Mouse (Mus musculus) midbrain, embryonic 12.5 days (tissue): Measurements from ENCODE around the gene Calm3. TPM values are rescaled to one million over a fixed set of nuclear protein-coding genes. Genes with fewer than 3 reads are reported as not detected.

ENCODE experiments used
- ATAC-seq: fragments of 200-750 bp; cut with Nextera tagmentation; 2 replicates; pipeline ENCODE4 v1.8.0; 2017; ENCODE audit warnings: low read depth, moderate TSS enrichment, moderate library complexity; ENCODE audit not compliant: low FRiP score
- H3K27ac ChIP-seq: fragments of 300-500 bp; sonication (generic); replicated peaks from 2 replicates; pipeline ENCODE4 v1.5.1; 2016; ENCODE audit warnings: mild to moderate bottlenecking
- H3K27me3 ChIP-seq: fragments of 300-500 bp; sonication (generic); 2 replicates; pipeline ENCODE4 v1.6.1; 2016; ENCODE audit warnings: mild to moderate bottlenecking
- H3K36me3 ChIP-seq: fragments of 300-500 bp; sonication (generic); 2 replicates; pipeline ENCODE4 v1.6.1; 2016
- H3K4me1 ChIP-seq: fragments of 300-500 bp; sonication (generic); 2 replicates; pipeline ENCODE4 v1.6.1; 2016
- H3K4me2 ChIP-seq: fragments of 300-500 bp; sonication (generic); replicated peaks from 2 replicates; pipeline ENCODE4 v1.6.1; 2016; ENCODE audit warnings: mild to moderate bottlenecking, moderate library complexity
- H3K4me3 ChIP-seq: fragments of 300-500 bp; sonication (generic); 2 replicates; pipeline ENCODE4 v1.5.1; 2016; ENCODE audit warnings: mild to moderate bottlenecking
- H3K9ac ChIP-seq: fragments of 300-500 bp; sonication (generic); replicated peaks from 2 replicates; pipeline ENCODE4 v1.6.1; 2016; ENCODE audit warnings: mild to moderate bottlenecking, moderate library complexity
- H3K9me3 ChIP-seq: fragments of 300-500 bp; sonication (generic); 2 replicates; pipeline ENCODE4 v1.6.1; 2016; ENCODE audit warnings: mild to moderate bottlenecking
- WGBS: fragments of 180-500 bp; shearing (Covaris S2); methylation state at CpG from one replicate; pipeline ENCODE4 v1.1.7; 2016; 5-methylcytosine and 5-hydroxymethylcytosine counted together
- polyA plus RNA-seq: library from polyadenylated mRNA; unstranded; fragments of >200 nt; fragmentation: Nextera tagmentation; extraction: Ambion mirVana; gene quantifications from 2 replicates; pipeline ENCODE4 v1.2.1, GENCODE M21; 2016

The Calm3 gene
- polyA plus RNA-seq, 1 experiment from 2014 or later = 224 TPM

DNA sequence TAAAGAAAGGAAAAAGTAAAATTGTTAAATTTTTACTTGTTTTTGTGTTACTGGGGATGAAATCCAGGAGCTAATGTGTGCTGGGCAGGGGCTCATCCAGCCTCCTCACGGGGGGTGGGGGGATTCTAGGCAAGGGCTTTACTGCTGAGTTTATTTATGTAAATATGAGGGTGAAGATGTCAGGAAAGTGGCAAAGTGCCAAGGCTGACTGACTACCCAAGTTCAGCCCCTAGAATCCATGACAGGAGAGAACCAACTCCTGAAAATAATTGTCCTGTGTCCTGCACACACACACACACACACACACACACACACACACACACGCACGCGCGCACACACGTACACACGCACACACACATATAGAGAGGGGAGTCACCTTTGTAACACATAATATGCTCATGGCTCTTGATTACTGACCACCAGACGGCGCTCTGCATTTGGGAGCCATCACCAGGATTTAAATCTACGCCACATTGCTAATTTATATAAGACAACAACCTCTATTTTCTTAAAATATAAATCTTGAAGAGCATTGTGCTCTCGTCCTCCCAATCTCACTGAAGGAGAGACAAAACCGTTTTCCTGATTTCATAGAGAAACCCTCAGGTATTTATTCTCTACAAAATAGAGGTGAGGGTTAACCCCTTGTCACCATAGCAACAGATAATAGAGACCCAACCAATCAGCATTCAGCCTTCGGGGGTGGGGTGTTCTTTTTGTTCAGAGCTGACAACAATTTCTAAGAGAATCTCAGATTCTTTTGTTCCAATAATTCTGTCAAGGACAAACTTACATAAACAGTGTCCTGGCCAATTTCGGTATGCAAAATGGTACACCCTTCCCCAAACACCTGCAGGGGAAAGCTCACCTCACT, 9.0 kb upstream of the Calm3 start:
- Histone ChIP-seq H3K36me3 (no peaks in the 10 kb centered on the region), H3K27me3 (no peaks in the 10 kb centered on the region), H3K4me1 (peaks cover 16% of the 10 kb centered on the region), H3K4me2 (no peak overlapping the region), H3K4me3 (no peak overlapping the region), H3K9me3 (no peaks in the 10 kb centered on the region), H3K27ac (peak overlapping the region; percentile 54; the same call in 1 of the 2 replicates), H3K9ac (no peak overlapping the region)
- 39% methylated on average over 14 of the region's 14 CpGs for WGBS
- ATAC-seq = peak; percentile 39; the same call in 1 of the 2 replicates

DNA sequence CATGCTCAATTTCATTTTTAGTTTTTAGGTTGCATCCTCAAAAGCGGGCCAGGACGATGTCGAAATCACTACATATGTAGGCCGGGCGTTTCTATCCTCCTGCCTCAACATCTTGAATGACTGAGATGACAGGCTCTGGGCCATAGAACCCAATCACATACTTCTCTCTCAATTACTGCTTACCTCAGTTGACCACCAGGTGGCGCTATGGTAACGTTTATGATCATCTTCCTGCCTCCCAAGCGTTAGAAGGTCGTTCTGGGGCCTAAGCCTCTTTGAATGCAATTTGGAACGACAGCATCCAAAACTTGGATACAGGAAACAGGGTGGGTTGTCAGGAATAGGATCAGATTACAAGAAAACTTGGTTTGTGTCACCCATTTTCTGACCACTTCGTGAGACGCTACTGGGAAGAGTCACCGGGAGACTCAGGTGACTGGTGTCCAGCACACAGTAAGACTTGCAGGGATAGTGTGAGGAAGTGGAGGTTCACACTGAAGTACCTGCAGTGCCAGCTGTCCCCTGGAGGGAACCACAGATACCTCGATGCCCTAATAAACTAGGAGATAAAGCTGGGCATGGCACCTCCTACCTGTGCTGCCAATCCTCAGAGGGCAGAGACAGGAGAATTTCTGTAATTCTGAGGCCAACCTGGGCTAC, 8.2 kb upstream of the Calm3 start:
- Histone ChIP-seq H3K9ac (no peak overlapping the region), H3K27me3 (no peaks in the 10 kb centered on the region), H3K36me3 (no peaks in the 10 kb centered on the region), H3K4me3 (no peak overlapping the region), H3K27ac (no peak overlapping the region), H3K4me1 (peaks cover 16% of the 10 kb centered on the region), H3K4me2 (no peak overlapping the region), H3K9me3 (no peaks in the 10 kb centered on the region)
- WGBS = 19% methylated on average over 14 of the region's 14 CpGs
- ATAC-seq = peak; percentile 64

DNA sequence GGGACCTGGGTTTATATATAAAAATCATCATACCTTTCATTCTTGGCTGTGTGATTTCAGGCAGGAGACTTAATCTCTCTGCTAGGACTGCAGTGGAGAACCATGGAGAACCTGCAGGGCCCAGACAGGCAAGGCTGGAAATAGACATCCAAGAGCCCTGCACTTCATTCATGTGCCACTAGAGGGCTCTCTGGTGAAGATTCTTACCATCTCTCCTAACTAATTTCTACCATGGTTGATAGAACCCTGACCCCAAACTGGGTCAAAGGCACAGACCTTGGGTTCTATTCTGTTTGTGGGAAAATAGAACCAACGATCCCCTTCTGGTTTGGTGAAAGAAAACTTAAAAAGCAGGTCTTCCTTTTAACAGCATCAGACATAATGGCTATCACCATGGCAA, 6.9 kb upstream of the Calm3 start:
- no peaks in the 10 kb centered on the region for H3K27me3 ChIP-seq
- peaks cover 16% of the 10 kb centered on the region for H3K4me1 ChIP-seq
- no peaks in the 10 kb centered on the region for H3K9me3 ChIP-seq
- no peak overlapping the region for H3K4me2 ChIP-seq
- 3% methylated on average over 1 of the region's 1 CpGs for WGBS
- no peak overlapping the region for H3K27ac ChIP-seq
- no peak overlapping the region for H3K9ac ChIP-seq
- ATAC-seq = no peak
- H3K36me3 ChIP-seq = no peaks in the 10 kb centered on the region
- H3K4me3 ChIP-seq = no peak overlapping the region

DNA sequence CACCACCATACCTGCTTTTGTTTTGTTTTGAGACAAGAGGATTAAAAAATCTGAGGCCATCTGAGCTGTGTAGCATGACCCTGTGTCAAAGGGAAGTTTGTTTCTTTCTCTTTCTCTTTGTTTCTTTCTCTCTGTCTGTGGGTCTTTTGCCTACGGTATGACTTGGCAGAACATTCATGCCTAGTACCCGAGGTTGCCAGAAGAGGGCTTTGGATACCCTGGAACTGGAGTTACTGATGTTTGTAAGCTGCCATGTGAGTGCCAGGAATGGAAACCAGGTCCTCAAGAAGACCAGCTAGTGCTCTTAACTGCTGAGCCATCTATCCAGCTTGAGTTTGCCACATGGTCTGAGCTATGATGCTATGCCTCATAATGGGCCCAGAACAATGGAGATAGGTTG, 4.4 kb upstream of the Calm3 start:
- 49% methylated on average over 2 of the region's 2 CpGs for WGBS
- H3K36me3 ChIP-seq = no peaks in the 10 kb centered on the region
- no peaks in the 10 kb centered on the region for H3K27me3 ChIP-seq
- no peak overlapping the region for H3K4me3 ChIP-seq
- H3K4me2 ChIP-seq = no peak overlapping the region
- ATAC-seq = no peak
- H3K9ac ChIP-seq = no peak overlapping the region
- no peak overlapping the region for H3K27ac ChIP-seq
- peaks cover 12% of the 10 kb centered on the region for H3K4me1 ChIP-seq
- no peaks in the 10 kb centered on the region for H3K9me3 ChIP-seq

DNA sequence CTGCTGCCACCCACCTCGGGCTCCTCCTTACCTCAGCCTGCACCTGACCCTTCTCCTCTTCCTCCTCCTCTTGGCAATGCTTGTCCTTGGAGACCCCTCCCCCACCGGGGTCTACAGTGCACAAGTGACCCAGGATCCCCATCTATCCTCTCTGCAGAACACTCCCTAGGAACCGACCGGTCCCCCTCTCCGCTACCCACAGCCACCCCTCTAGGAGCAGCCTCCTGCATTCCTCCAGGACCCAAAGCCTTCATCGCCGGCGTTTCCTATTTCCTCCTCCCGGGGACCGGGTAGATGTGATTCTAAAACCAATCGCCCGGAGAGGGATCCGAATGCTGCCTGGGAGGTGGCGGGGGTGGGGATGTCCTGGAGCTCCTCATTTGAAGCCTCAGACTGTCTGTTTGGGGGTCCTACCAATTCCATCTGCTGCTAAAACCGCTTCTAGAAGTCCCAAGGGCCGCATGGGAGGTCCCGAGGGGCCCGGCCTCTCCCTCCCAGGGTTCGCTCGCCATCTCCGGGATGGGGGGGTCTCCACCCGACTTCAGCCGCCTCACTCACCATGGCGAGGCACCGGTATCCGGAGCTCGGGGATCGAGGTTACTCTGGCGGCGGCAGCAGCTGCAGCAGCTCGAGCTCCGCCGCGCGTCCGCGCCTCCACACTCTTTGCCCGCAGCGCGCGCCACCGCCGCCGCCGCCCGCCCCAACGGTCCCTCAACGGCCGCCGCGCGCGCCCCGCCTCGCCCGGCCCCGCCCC, 454 bp downstream of the Calm3 start:
- peak; percentile 8; the same call in 1 of the 2 replicates for ATAC-seq
- H3K27ac ChIP-seq = peak overlapping the region; percentile 94
- WGBS = under 1% methylated on average over 29 of the region's 57 CpGs
- peaks cover 42% of the 10 kb centered on the region for H3K4me1 ChIP-seq
- H3K27me3 ChIP-seq = no peaks in the 10 kb centered on the region
- H3K36me3 ChIP-seq = peaks cover 17% of the 10 kb centered on the region
- peak overlapping the region; percentile 83 for H3K4me2 ChIP-seq
- peak overlapping the region; percentile 90 for H3K4me3 ChIP-seq
- H3K9ac ChIP-seq = peak overlapping the region; percentile 99
- no peaks in the 10 kb centered on the region for H3K9me3 ChIP-seq

DNA sequence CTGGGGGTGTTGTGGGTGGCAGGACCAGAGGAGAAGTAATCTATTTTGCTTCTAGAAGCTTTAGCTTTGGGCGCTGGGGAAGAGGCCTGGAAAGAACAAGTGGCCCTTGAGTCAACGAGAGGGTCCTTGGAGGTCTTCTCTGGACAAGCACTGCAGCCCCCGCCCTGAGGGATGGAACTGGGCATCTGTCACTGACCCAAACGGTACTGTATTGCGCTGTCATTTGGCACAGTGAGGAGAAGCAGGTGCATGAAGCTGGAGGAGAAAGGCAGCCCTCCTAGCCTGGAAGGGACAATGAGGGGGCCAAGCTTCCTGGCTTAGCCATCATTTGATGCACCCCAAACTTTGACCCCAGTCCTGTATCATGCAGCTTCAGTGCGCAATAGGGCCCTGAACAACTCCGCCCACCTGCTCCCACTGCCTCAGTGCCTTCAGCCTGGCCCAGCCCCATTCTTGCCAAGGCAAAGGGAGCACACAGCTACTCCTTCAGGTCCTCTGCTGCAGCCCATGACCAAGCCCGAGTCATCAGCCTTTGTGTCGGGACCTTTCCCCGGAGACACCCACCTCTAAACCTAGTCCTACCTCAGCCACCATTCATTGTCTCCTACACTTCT, 1.4 kb downstream of the Calm3 start:
- peak overlapping the region; percentile 90 for H3K4me3 ChIP-seq
- WGBS = 46% methylated on average over 10 of the region's 10 CpGs
- H3K27ac ChIP-seq = peak overlapping the region; percentile 94
- peaks cover 27% of the 10 kb centered on the region for H3K36me3 ChIP-seq
- H3K4me1 ChIP-seq = peaks cover 43% of the 10 kb centered on the region
- no peak for ATAC-seq
- no peaks in the 10 kb centered on the region for H3K9me3 ChIP-seq
- H3K27me3 ChIP-seq = no peaks in the 10 kb centered on the region
- H3K4me2 ChIP-seq = peak overlapping the region; percentile 83
- H3K9ac ChIP-seq = peak overlapping the region; percentile 99

DNA sequence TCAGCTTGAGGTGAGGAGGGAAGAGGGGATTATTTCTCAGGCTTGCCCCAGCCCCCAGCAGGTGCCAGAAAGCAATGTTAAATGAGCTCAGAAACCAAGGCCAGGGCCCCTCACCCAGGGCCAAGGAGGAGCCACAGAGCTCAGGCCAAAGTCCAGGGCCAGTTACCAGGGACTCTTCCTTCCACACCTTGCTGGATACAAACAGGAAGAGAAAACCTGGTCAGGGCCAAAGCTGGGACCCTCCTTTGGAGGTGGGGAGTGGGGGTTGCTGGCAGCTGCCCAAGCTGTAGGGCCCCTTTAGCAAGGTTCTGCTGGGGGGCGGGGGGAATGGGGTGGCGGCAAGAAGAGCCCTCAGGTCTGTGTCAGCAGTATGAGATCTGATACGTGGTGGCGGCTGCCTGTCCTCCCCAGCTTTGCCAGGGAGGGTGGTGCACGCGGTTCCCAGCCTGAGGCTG, 2.0 kb downstream of the Calm3 start:
- Histone ChIP-seq H3K36me3 (peaks cover 33% of the 10 kb centered on the region), H3K4me3 (peak overlapping the region; percentile 90), H3K9ac (peak overlapping the region; percentile 99), H3K4me2 (peak overlapping the region; percentile 83), H3K9me3 (no peaks in the 10 kb centered on the region), H3K27ac (peak overlapping the region; percentile 94), H3K4me1 (peaks cover 43% of the 10 kb centered on the region), H3K27me3 (no peaks in the 10 kb centered on the region)
- 52% methylated on average over 6 of the region's 6 CpGs for WGBS
- ATAC-seq = no peak

DNA sequence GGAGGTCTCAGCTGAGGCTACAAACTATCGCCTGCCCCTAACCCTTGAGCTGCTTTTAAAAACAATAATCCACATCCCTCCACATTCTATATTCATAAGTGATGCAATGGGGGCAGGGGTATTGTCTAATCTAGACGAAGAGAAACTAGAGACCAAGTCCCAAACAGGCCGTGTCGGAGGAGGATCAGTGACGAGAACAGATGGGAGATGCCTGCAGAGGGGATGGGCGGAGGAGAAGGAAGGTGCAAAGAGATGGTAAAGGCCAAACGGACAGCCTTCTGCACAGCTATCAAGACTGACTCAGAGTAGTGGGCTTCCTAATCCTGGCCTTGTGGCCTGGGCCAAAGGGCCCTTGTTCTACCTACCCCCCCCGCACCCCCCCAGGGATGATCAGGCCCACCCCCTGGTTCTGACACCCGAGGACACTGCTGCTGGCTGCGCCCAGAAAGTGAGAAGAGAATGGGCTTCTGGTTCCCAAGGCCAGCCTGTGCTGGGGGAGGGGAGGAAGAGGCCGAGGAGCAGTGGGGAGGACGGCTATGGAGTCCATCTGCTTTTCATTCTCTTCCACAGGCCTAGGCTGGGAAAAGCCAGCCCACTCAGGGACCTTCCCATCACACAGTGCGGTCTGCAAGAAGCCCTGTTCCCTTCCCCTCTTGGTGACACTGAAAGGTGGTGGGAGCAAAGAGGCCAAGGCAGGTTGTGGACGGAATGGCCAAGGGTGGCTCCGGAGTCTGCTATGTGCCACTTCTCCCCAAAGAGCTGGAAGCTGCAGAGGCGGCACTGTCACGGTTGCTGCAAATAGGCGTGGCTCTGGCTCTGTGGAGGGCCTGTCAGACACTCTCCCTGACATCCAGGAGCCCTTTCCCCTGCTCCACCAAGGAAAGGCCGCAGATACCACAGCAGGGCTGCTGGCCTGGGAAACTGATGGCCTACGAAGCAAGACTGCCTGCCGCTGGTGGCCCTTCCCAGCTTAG, 2.8 kb downstream of the Calm3 start:
- H3K36me3 ChIP-seq = peaks cover 41% of the 10 kb centered on the region

DNA sequence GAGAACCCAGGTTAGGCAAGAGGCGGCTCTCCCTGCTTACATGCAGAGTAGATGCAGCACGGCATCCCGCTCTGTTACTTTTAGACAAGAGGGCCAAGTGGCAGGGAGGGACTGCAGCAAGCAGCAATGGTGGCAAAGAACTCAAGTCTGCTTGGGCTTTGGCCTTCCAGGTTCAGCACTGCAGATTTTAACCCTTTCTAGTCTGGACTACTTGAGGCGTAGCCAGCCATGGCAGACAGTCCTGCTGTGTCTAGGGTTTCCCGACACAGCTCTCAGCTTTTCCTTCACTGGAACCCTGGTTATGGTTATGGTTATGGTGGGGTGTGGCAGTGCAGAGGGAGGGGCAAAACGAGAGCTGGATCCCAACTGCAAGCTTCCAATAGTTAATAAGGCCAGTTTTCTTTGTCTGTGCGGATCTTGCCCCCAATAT, 3.7 kb downstream of the Calm3 start:
- WGBS = 85% methylated on average over 7 of the region's 7 CpGs
- H3K36me3 ChIP-seq = peaks cover 49% of the 10 kb centered on the region
- 0 out of 2 replicates have a peak overlapping the region, but pooled peaks have one; percentile 7 for H3K27ac ChIP-seq
- ATAC-seq = no peak
- H3K9ac ChIP-seq = no peak overlapping the region
- H3K27me3 ChIP-seq = no peaks in the 10 kb centered on the region
- H3K4me3 ChIP-seq = 0 out of 2 replicates have a peak overlapping the region, but pooled peaks have one; percentile 13
- H3K9me3 ChIP-seq = no peaks in the 10 kb centered on the region
- peaks cover 43% of the 10 kb centered on the region for H3K4me1 ChIP-seq
- H3K4me2 ChIP-seq = peak overlapping the region; percentile 83

More for the DNA sequence above, 2.8 kb downstream of the Calm3 start:
- peak overlapping the region; percentile 94 for H3K27ac ChIP-seq
- no peaks in the 10 kb centered on the region for H3K27me3 ChIP-seq
- no peak for ATAC-seq
- peak overlapping the region; percentile 83 for H3K4me2 ChIP-seq
- peak overlapping the region; percentile 90 for H3K4me3 ChIP-seq
- peaks cover 43% of the 10 kb centered on the region for H3K4me1 ChIP-seq
- WGBS = 49% methylated on average over 21 of the region's 21 CpGs
- H3K9me3 ChIP-seq = no peaks in the 10 kb centered on the region
- peak overlapping the region; percentile 99 for H3K9ac ChIP-seq

DNA sequence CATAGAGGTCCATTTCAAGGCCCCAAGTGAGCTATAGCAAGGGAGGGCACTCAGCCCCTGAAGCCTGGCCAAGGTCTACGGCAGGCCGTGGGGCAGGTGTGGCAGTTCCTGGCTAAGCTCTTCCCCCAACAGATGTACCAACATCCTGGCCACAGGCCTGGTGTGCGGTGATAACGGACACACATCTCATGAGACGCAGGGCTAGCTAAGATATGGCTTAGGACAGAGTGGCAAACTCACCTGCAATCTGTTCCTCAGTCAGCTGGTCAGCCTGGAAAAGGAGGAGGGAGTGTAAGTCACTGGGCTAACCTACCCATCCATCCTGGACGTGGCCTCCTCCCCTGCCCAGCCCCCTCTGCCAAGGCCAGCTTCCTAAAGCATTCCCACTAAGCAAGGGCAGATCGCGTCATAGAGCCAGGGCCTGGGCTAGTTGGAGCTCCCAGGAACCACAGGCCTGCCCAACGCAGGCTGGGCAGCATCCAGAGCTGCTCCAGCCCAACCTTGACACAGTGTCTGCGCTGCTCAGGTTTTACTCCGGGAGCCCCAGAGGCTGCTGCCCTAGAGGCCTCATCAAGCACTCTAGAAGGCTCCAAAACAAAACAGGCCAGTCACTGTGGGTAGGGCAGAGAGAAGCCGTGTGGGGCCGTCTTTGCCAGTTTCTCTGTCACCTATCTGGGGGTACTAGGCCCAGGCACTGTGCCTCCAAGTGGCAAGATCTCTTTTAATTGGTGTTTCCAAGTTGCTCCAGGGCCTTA, 4.3 kb downstream of the Calm3 start:
- Histone ChIP-seq H3K9ac (no peak overlapping the region; the same call in 1 of the 2 replicates), H3K4me3 (0 out of 2 replicates have a peak overlapping the region, but pooled peaks have one; percentile 13), H3K36me3 (peaks cover 55% of the 10 kb centered on the region), H3K27ac (0 out of 2 replicates have a peak overlapping the region, but pooled peaks have one; percentile 7), H3K9me3 (no peaks in the 10 kb centered on the region), H3K27me3 (no peaks in the 10 kb centered on the region), H3K4me2 (peak overlapping the region; percentile 83), H3K4me1 (peaks cover 43% of the 10 kb centered on the region)
- ATAC-seq = no peak
- 91% methylated on average over 13 of the region's 13 CpGs for WGBS
